Mouse (Mus musculus): ENCODE results near the gene Sult1d1. TPM values are rescaled to one million over a fixed set of nuclear protein-coding genes. Genes with fewer than 3 reads are reported as not detected.
"Not testable (repeated sequence)": the region's sequence is repeated elsewhere in the genome, so short reads cannot be mapped to it uniquely, and the experiment has no call there.

The Sult1d1 gene
- polyA plus RNA-seq, 1 experiment from 2014 or later: 1.0 TPM

DNA sequence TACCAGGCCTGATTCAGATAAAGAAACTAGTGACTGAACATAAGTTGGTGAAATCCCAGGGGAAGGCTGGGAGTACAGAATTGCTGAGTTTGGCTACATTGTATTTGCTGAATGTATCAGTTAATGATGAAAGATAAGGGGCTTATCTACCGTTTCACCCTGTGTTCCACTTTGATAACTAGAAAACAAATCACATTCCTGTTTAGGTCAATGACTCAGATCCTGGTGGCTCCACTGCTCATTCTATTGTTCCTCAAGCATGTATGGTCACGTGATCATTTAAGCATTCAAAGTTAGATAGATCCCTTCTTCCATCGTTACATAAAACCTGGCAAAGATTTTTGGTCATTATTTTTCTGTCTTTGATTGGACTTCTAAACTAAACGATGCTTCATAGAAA is 6.3 kb downstream of the Sult1d1 start:
- Histone ChIP-seq H3K4me3 (no peak overlapping the region), H3K4me1 (no peaks in the 10 kb centered on the region), H3K9me3 (replicated peaks) (no peaks in the 10 kb centered on the region), H3K27me3 (replicated peaks) (no peaks in the 10 kb centered on the region), H3K27ac (no peak overlapping the region), H3K4me2 (no peak overlapping the region), H3K9ac (no peak overlapping the region), H3K36me3 (no peaks in the 10 kb centered on the region)
- WGBS (ENCODE audit: insufficient replicate concordance): 45% methylated on average over 4 of the region's 4 CpGs
- no peak for ATAC-seq

DNA sequence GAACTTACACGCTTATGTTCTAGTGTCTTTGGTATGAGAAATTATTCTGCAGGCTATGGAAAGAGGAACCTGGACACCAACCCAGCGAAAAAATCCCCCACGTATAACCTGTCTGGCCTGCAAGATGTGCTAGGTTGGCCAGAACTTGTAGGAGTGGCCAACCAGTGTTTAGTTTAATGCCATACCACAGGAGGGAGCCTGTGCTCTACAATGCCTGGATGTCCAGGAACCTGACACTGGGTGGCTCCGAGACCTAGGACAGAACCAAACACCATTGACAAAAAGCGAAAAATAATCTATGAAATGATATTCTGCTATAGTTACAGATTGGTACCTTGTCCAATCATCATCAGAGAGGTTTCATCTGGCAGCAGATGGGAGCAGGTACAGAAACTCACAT is 8.7 kb downstream of the Sult1d1 start:
- Histone ChIP-seq H3K27ac (no peak overlapping the region), H3K4me3 (no peak overlapping the region), H3K4me2 (no peak overlapping the region), H3K4me1 (no peaks in the 10 kb centered on the region), H3K9me3 (replicated peaks) (no peaks in the 10 kb centered on the region), H3K9ac (no peak overlapping the region), H3K27me3 (replicated peaks) (no peaks in the 10 kb centered on the region), H3K36me3 (no peaks in the 10 kb centered on the region)
- no peak for ATAC-seq
- 50% methylated on average over 5 of the region's 5 CpGs for WGBS (ENCODE audit: insufficient replicate concordance)

DNA sequence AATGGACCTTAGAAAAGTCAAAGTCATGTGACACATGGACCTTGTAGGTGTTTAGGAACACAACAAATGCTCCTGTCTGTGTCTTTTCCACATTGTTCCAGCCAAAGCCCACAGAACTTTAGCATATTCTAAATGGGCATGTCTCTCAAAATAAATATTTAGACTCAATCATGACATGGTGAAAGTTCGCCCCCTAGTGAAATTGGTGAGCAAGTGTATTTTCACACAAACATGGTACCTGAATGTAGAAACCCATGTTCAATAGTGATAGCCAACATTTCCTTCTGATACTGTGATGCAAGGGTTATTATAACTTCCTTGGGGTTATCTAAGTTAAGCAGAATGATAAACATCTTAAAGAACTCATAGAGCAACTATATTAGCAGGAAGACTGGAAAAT is 17.9 kb downstream of the Sult1d1 start:
- Histone ChIP-seq H3K9ac (no peak overlapping the region), H3K27ac (no peak overlapping the region), H3K9me3 (replicated peaks) (no peaks in the 10 kb centered on the region), H3K4me1 (no peaks in the 10 kb centered on the region), H3K4me3 (no peak overlapping the region), H3K36me3 (no peaks in the 10 kb centered on the region), H3K27me3 (replicated peaks) (no peaks in the 10 kb centered on the region), H3K4me2 (no peak overlapping the region)
- no peak for ATAC-seq
- WGBS (ENCODE audit: insufficient replicate concordance): 23% methylated on average over 1 of the region's 1 CpGs

DNA sequence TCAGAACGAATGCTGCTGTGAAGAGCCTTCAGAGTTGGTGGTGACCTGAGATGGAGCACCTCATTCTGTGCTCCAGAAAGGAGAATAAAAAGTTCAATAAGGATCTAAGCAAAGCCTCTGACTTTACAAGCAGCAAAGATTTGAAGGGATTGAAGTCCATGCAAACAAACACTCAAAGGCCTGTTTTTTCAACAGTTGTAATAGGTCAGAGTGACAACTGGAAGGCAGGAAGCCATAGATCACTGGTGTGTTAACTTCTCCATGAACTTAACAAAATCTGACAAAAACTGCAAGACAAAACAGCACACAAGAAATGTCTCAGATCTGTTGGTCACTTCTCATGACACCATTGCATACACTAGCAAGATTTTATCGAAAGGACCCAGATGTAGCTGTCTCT is 30.7 kb downstream of the Sult1d1 start, which contains the start of gene Sult1b1:
TSS of gene Sult1b1 (minus strand) at position 85 of the 400 bp plus-strand sequence.
- H3K9me3 ChIP-seq (replicated peaks): no peaks in the 10 kb centered on the region
- no peaks in the 10 kb centered on the region for H3K27me3 ChIP-seq (replicated peaks)
- H3K36me3 ChIP-seq: no peaks in the 10 kb centered on the region
- H3K9ac ChIP-seq: no peak within 1 kb of the TSS
- no peak within 1 kb of the TSS for H3K4me2 ChIP-seq
- no peak for ATAC-seq
- no peak within 1 kb of the TSS for H3K4me3 ChIP-seq
- 83% methylated on average over 2 of the region's 2 CpGs for WGBS (ENCODE audit: insufficient replicate concordance)
- H3K4me1 ChIP-seq: no peaks in the 10 kb centered on the region
- H3K27ac ChIP-seq: no peak within 1 kb of the TSS

DNA sequence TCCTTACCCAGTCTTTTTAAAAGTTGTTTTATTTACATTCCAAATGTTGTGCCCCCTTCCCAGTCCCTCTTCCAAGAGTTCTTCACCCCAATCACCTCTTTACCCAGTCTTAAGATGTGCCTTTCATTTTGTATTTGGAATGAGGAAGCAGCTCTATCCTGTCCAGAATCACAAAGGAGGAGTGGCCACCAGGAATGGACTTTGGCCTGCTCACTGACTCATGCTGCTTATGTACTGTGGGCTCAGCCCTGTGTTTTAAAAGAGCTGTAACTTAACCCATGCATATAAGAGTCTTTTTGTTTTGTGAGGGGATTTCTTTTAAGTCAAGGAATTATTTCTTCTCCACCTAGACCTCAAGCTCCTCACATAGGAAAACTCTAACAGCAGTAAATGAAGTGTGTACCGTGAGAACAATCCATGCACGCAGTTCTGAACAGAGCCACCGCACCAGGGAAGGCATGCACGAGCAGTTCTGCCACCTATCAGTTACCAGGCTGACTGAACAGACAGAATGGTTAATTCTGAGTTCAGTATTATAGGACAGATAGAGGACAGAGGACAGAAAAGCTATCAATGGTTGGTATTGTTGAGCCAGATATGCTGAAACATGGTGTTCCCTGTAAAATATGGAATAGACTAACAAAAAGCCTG is 32.7 kb downstream of the Sult1d1 start:
- peak; percentile 54; the same call in 1 of the 2 replicates for ATAC-seq
- 0 out of 2 replicates have a peak overlapping the region, but pooled peaks have one; percentile 41 for H3K27ac ChIP-seq
- no peak overlapping the region for H3K4me2 ChIP-seq
- H3K4me1 ChIP-seq: no peaks in the 10 kb centered on the region
- H3K36me3 ChIP-seq: no peaks in the 10 kb centered on the region
- H3K9ac ChIP-seq: no peak overlapping the region
- no peaks in the 10 kb centered on the region for H3K27me3 ChIP-seq (replicated peaks)
- H3K9me3 ChIP-seq (replicated peaks): no peaks in the 10 kb centered on the region
- no peak overlapping the region for H3K4me3 ChIP-seq
- 69% methylated on average over 4 of the region's 4 CpGs for WGBS (ENCODE audit: insufficient replicate concordance)

DNA sequence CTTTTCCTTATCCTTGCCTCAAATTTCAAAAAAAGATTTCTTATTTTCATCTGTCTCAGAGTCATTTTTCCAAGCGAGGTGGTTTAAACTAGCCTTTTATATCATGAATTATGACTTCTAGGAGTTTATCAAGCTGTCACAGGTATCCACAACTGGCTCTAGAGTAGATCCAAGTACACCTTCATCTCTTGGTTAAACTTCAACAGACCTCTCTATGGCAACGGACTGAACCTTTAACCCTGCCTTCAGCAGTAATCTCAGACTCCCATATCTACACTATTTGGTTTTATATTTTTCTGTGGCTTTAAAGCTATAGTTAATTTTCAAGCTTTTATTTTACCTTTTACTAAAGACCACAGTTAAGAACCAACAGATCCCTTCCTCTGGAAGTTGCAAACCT is 36.5 kb downstream of the Sult1d1 start:
- H3K4me1 ChIP-seq: no peaks in the 10 kb centered on the region
- H3K4me3 ChIP-seq: no peak overlapping the region
- no peak overlapping the region for H3K27ac ChIP-seq
- no peaks in the 10 kb centered on the region for H3K9me3 ChIP-seq (replicated peaks)
- peak; percentile 70 for ATAC-seq
- no peak overlapping the region for H3K4me2 ChIP-seq
- H3K27me3 ChIP-seq (replicated peaks): no peaks in the 10 kb centered on the region
- WGBS (ENCODE audit: insufficient replicate concordance): 50% methylated on average over 2 of the region's 2 CpGs
- no peak overlapping the region for H3K9ac ChIP-seq
- no peaks in the 10 kb centered on the region for H3K36me3 ChIP-seq

DNA sequence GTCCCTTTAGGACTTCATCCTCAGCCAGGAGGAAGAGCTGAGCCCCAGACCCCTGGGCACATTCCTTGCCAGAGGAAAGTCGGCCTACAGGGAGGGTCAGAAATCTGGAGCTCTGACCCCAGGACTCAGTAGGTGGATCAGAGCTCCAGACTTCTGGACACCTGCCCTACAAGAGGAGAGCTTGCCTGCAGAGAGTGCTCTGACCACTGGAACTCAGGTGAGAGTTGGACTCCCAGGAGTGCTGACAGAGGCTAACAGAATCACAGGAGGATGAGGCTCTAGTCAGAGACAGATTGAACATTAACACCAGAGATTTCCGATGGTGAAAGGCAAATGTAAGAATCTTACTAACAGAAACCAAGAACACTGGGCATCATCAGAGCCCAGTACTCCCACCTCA is 45.3 kb downstream of the Sult1d1 start:
- H3K36me3 ChIP-seq; H3K4me2 ChIP-seq; H3K9ac ChIP-seq; H3K9me3 ChIP-seq (replicated peaks); H3K4me1 ChIP-seq; H3K4me3 ChIP-seq; H3K27me3 ChIP-seq (replicated peaks); ATAC-seq; H3K27ac ChIP-seq: not testable (repeated sequence)
- WGBS (ENCODE audit: insufficient replicate concordance): 70% methylated on average over 2 of the region's 2 CpGs

DNA sequence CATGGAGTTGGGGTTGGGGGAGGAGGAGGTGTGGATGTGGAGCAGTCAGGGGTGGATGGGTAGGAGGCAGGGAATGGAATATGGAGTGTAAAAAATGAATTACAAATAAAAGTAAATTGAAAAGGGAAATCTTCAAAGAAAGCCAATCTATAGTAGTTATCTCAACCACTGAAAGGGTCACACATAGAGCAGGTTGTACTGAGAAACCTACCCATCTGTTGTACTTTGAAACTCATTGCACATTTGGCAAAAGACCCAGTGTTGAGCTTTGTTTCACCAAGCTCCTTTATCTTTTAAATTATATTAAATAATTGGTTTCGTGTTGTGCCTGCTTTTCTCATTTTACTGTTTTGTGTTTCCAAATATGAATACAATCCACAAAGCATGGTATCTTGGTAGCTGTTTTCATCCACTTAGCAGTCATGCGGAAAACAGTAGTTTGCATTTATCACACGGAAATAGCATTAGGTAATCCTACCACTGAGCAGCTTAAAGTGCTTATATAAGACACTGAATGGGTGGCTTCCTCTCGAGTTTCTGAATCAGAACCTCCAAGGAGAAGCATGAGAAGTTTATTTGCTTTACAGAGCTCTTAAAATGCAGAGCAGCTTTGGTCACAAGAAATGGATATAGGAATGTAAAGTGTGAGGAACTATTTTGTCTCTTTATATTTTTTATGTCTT is 62.9 kb downstream of the Sult1d1 start:
- Histone ChIP-seq H3K4me2 (no peak overlapping the region), H3K27ac (no peak overlapping the region), H3K4me1 (no peaks in the 10 kb centered on the region), H3K4me3 (no peak overlapping the region), H3K27me3 (replicated peaks) (no peaks in the 10 kb centered on the region), H3K9me3 (replicated peaks) (no peaks in the 10 kb centered on the region), H3K9ac (no peak overlapping the region), H3K36me3 (no peaks in the 10 kb centered on the region)
- WGBS (ENCODE audit: insufficient replicate concordance): 56% methylated on average over 4 of the region's 4 CpGs
- no peak for ATAC-seq

Small RNA genes within 50 kb of the gene (microRNA-seq; reads per million reads assigned to microRNA genes)
- gene Mir3969: 3.5 reads per million, percentile 2 among the genes with 10 or more reads in this experiment

Other genes with a start within 250 kb of the Sult1d1 start
- gene Ugt2a3, start 231.8 kb downstream of the Sult1d1 start, polyA plus RNA-seq (2016; fragmentation: Nextera tagmentation; extraction: Ambion mirVana): not detected in 2 replicates
- gene Ugt2b38, start 144.8 kb downstream of the Sult1d1 start, polyA plus RNA-seq (2016; fragmentation: Nextera tagmentation; extraction: Ambion mirVana): not detected in 2 replicates
- gene Ugt2a2, start 86.8 kb downstream of the Sult1d1 start, polyA plus RNA-seq (2016; fragmentation: Nextera tagmentation; extraction: Ambion mirVana): not detected in 2 replicates
- not detected in 2 replicates for gene Gm43638, start 82.2 kb downstream of the Sult1d1 start, polyA plus RNA-seq (2016; fragmentation: Nextera tagmentation; extraction: Ambion mirVana)
- not detected in 2 replicates for gene Ugt2a1, start 78.2 kb downstream of the Sult1d1 start, polyA plus RNA-seq (2016; fragmentation: Nextera tagmentation; extraction: Ambion mirVana)
- gene Sult1b1, start 30.8 kb downstream of the Sult1d1 start, polyA plus RNA-seq (2016; fragmentation: Nextera tagmentation; extraction: Ambion mirVana): 0.48 and 0.64 TPM in 2 replicates
- gene Sult1e1, start 22.6 kb upstream of the Sult1d1 start, polyA plus RNA-seq (2016; fragmentation: Nextera tagmentation; extraction: Ambion mirVana): not detected in 2 replicates
- gene Csn1s1, start 97.2 kb upstream of the Sult1d1 start, polyA plus RNA-seq (2016; fragmentation: Nextera tagmentation; extraction: Ambion mirVana): not detected in 2 replicates
- not detected in 2 replicates for gene Csn2, start 130.6 kb upstream of the Sult1d1 start, polyA plus RNA-seq (2016; fragmentation: Nextera tagmentation; extraction: Ambion mirVana)
- gene Csn1s2a, start 205.5 kb upstream of the Sult1d1 start, polyA plus RNA-seq (2016; fragmentation: Nextera tagmentation; extraction: Ambion mirVana): not detected in 2 replicates
- gene Csn1s2b, start 239.1 kb upstream of the Sult1d1 start, polyA plus RNA-seq (2016; fragmentation: Nextera tagmentation; extraction: Ambion mirVana): not detected in 2 replicates

All from liver, embryonic 12.5 days (tissue).